Mouse (Mus musculus): ENCODE data around the gene Dner. TPM values are rescaled to one million over a fixed set of nuclear protein-coding genes. Genes with fewer than 3 reads are reported as not detected.
A peak's percentile ranks its signal among the peaks of the same experiment; 100 is the strongest.

Dner gene
- 143 and 145 TPM in 2 replicates for polyA plus RNA-seq (2016; fragmentation: Nextera tagmentation; extraction: Ambion mirVana)

DNA sequence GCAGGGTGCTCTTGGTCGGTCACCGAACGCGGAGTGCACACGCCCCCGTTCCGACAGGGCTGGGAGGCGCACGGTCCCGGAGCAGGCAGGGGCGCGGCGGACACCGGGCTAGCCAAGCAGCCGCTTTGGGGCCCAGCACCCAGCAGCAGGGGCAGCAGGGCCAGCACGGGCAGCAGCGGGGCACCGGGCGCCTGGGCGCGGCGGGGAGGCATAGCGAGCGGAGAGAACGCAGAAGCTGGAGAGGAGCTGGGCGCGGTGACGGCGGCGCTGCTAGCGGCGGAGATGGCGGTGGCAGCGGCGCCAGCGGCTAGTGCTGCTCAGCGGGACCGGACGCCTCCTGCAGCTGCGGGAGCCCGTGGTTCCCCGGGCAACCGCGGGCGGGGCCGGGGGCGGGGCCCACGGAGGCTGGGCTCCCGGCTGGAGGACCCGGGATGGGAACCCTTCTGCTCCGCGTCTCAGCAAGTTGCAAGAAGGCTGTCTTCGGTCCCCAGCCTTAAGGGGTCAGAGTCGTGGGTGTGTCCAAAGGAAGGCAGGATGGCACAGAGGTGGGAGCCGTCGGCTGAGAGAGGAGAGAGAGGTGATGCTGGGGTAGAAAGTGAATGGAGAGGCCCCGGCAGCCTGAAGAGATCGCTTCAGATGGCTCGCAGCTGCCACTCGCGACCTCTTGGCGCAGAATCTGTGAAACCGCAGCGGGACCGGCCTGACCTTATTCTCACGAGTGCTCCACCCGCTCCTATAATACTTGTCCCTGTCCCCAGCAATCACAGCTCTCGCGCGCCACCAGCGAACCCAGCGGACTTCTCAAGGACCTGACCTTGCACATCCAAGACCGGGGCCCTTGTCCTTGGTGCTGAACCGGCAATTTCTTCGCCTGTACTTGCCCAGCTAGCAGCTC is at the start of gene Dner:
Gene Dner (minus strand): TSS at position 705 of the 895 bp plus-strand sequence.
- peaks cover 18% of the 10 kb centered on the region for H3K4me1 ChIP-seq
- no peaks in the 10 kb centered on the region for H3K36me3 ChIP-seq
- peak; percentile 82 for ATAC-seq (ENCODE audit: low FRiP score, low read depth)
- H3K4me3 ChIP-seq, result peak within 1 kb of the TSS; percentile 83
- H3K9me3 ChIP-seq, result no peaks in the 10 kb centered on the region
- H3K27me3 ChIP-seq (replicated peaks), result no peaks in the 10 kb centered on the region
- under 1% methylated on average over 75 of the region's 75 CpGs for WGBS
- peak within 1 kb of the TSS; percentile 86 for H3K27ac ChIP-seq
- peak within 1 kb of the TSS; percentile 90 for H3K9ac ChIP-seq
- peak within 1 kb of the TSS; percentile 86 for H3K4me2 ChIP-seq (replicated peaks)

DNA sequence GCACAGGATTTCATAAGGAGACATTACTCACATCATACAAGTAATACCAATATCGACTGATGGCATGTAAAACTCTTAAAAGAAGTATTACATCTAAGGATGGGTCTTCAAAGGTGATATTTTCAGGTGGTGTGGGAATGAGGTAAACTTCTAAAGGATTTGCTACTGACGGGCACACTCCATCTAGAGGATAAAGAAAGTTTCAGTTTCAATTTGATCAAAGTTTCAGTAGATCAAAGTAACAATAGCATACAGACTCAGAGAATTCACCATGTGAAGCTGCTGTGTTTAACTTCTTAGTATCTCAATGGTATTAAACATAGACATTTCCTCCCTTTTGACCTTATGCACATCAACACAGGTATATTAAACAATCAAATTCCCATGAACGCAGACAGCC is 46.1 kb upstream of the Dner start:
- H3K4me3 ChIP-seq, result no peak overlapping the region
- no peaks in the 10 kb centered on the region for H3K27me3 ChIP-seq (replicated peaks)
- ATAC-seq (ENCODE audit: low FRiP score, low read depth), result no peak
- no peak overlapping the region for H3K4me2 ChIP-seq (replicated peaks)
- H3K9me3 ChIP-seq, result no peaks in the 10 kb centered on the region
- H3K9ac ChIP-seq, result no peak overlapping the region
- 94% methylated on average over 3 of the region's 3 CpGs for WGBS
- H3K36me3 ChIP-seq, result peaks cover 52% of the 10 kb centered on the region
- no peak overlapping the region for H3K27ac ChIP-seq
- no peaks in the 10 kb centered on the region for H3K4me1 ChIP-seq

GRCm38 (mm10) chr1:84740080-84740479 is 44.1 kb upstream of the Dner start:
- WGBS, result 88% methylated on average over 1 of the region's 1 CpGs
- no peaks in the 10 kb centered on the region for H3K9me3 ChIP-seq
- H3K27ac ChIP-seq, result no peak overlapping the region
- no peak overlapping the region for H3K4me3 ChIP-seq
- H3K27me3 ChIP-seq (replicated peaks), result no peaks in the 10 kb centered on the region
- no peak overlapping the region for H3K9ac ChIP-seq
- H3K4me1 ChIP-seq, result no peaks in the 10 kb centered on the region
- ATAC-seq (ENCODE audit: low FRiP score, low read depth), result no peak
- no peak overlapping the region for H3K4me2 ChIP-seq (replicated peaks)
- H3K36me3 ChIP-seq, result peaks cover 51% of the 10 kb centered on the region

DNA sequence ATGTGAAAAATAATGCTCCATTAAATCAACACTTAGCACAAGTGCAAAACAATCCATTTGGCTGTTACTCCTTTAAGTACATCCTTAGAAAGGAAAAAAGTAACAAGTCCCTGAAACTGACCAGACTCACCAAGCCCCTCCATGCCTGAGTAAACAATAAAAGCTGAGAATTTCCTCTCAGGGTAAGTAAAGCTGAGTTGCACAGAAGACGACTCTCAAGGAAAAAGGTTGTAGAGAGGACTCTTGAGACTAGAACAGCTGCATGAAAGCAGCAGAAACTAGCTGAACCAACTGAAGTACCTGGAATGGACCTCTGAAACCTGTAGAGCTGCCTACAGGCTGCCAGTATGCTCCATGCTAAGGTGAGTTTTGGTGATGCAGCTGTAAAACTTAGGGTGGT is 41.1 kb upstream of the Dner start:
- peaks cover 37% of the 10 kb centered on the region for H3K36me3 ChIP-seq
- no peaks in the 10 kb centered on the region for H3K4me1 ChIP-seq
- no peak for ATAC-seq (ENCODE audit: low FRiP score, low read depth)
- no peak overlapping the region for H3K4me2 ChIP-seq (replicated peaks)
- no peaks in the 10 kb centered on the region for H3K27me3 ChIP-seq (replicated peaks)
- 63% methylated on average over 1 of the region's 1 CpGs for WGBS
- no peak overlapping the region for H3K9ac ChIP-seq
- no peak overlapping the region for H3K4me3 ChIP-seq
- H3K9me3 ChIP-seq, result no peaks in the 10 kb centered on the region
- no peak overlapping the region for H3K27ac ChIP-seq

DNA sequence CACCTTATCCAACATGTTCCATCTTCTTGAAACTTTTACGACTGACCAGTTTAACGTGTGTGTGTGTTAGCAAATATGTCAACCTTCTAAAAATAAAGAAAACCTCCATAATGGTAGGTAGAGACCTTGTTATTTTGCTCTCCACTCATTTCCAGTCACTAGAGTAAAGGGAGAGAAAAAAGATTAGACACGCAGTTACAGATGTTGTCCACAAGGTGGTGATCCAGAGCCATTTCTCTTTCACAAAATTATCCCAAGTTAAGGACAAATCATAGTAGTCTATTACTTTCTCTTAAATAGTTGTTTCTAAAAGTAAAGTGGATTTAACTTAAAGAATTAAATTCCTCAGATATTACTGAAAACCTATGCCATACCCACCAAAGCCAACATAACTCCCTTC is 37.8 kb upstream of the Dner start:
- no peak overlapping the region for H3K27ac ChIP-seq
- 62% methylated on average over 3 of the region's 3 CpGs for WGBS
- ATAC-seq (ENCODE audit: low FRiP score, low read depth), result no peak
- no peaks in the 10 kb centered on the region for H3K27me3 ChIP-seq (replicated peaks)
- no peak overlapping the region for H3K4me2 ChIP-seq (replicated peaks)
- H3K4me1 ChIP-seq, result no peaks in the 10 kb centered on the region
- H3K9ac ChIP-seq, result no peak overlapping the region
- H3K4me3 ChIP-seq, result no peak overlapping the region
- H3K9me3 ChIP-seq, result no peaks in the 10 kb centered on the region
- peaks cover 30% of the 10 kb centered on the region for H3K36me3 ChIP-seq

DNA sequence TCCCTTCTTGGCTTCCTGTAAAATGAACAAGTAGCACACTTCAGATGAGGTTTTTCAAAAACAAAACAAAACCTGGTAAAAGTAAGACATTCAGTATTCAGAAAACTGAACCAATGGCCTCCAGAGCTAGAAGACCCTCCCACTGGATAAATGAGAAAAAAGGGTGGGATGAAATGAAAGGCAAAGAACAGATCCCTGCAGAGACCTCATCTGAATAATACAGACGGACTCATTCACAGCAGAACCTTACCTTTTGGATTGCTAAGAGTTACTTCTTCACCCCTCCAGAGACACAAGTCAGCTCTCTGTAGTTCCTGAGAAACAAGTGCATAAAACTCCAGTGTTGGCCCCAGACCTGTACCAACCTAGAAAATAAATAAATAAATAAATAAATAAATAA is 35.7 kb upstream of the Dner start:
- no peak overlapping the region for H3K27ac ChIP-seq
- no peak overlapping the region for H3K4me2 ChIP-seq (replicated peaks)
- no peaks in the 10 kb centered on the region for H3K27me3 ChIP-seq (replicated peaks)
- 62% methylated on average over 1 of the region's 1 CpGs for WGBS
- no peaks in the 10 kb centered on the region for H3K4me1 ChIP-seq
- H3K9me3 ChIP-seq, result no peaks in the 10 kb centered on the region
- peaks cover 32% of the 10 kb centered on the region for H3K36me3 ChIP-seq
- ATAC-seq (ENCODE audit: low FRiP score, low read depth), result no peak
- no peak overlapping the region for H3K4me3 ChIP-seq
- H3K9ac ChIP-seq, result no peak overlapping the region

GRCm38 (mm10) chr1:84722841-84723240 is 26.8 kb upstream of the Dner start:
- H3K27me3 ChIP-seq (replicated peaks), result no peaks in the 10 kb centered on the region
- no peak overlapping the region for H3K9ac ChIP-seq
- H3K9me3 ChIP-seq, result no peaks in the 10 kb centered on the region
- H3K36me3 ChIP-seq, result peaks cover 53% of the 10 kb centered on the region
- no peak overlapping the region for H3K4me3 ChIP-seq
- no peak overlapping the region for H3K4me2 ChIP-seq (replicated peaks)
- no peak overlapping the region for H3K27ac ChIP-seq
- H3K4me1 ChIP-seq, result no peaks in the 10 kb centered on the region
- ATAC-seq (ENCODE audit: low FRiP score, low read depth), result no peak

DNA sequence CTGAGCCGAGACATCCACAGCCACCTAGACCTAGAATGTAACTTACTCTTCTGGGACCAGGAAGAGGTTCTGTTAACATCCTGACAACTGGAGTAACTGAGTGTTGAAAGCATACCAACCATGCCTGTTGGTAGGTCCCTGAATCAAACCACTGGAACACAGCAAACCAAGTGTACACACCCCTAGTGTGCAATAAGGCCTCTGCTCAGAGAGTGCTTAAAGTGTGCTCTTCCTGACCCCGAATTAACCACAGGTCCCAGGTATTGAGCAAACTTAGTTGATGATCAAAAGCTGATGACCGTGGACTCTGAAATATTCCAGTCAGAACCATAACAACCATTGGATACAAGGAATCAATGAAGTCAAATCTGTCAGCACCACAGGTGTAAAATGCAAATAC is 26.4 kb upstream of the Dner start:
- peaks cover 49% of the 10 kb centered on the region for H3K36me3 ChIP-seq
- ATAC-seq (ENCODE audit: low FRiP score, low read depth), result peak; percentile 43; the same call in 1 of the 2 replicates

DNA sequence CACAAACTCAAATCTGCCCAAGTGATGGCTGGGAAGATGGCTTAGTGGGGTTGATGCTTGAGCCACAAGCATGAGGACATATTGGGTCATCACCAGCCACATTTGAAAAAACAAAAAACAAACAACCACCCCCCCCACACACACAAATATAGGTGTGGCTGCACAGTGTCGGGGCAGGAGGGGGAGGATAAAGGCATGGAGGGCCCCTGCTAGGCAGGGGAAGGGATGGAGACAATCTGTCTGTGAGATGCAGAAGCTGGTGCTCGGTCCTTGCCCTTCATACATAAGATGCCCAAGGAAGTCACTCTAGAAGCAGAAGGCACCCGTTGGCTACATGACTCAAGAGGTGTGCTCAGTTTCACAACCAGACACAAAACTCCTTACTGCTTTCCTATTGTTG is 25.9 kb upstream of the Dner start:
- Histone ChIP-seq H3K36me3 (peaks cover 46% of the 10 kb centered on the region), H3K27ac (no peak overlapping the region)
- peak; percentile 57; the same call in 1 of the 2 replicates for ATAC-seq (ENCODE audit: low FRiP score, low read depth)

More for the DNA sequence above, 26.4 kb upstream of the Dner start:
- no peaks in the 10 kb centered on the region for H3K4me1 ChIP-seq
- 89% methylated on average over 3 of the region's 3 CpGs for WGBS
- H3K9me3 ChIP-seq, result no peaks in the 10 kb centered on the region
- no peak overlapping the region for H3K27ac ChIP-seq
- H3K4me2 ChIP-seq (replicated peaks), result no peak overlapping the region
- H3K9ac ChIP-seq, result no peak overlapping the region
- no peaks in the 10 kb centered on the region for H3K27me3 ChIP-seq (replicated peaks)
- H3K4me3 ChIP-seq, result no peak overlapping the region

DNA sequence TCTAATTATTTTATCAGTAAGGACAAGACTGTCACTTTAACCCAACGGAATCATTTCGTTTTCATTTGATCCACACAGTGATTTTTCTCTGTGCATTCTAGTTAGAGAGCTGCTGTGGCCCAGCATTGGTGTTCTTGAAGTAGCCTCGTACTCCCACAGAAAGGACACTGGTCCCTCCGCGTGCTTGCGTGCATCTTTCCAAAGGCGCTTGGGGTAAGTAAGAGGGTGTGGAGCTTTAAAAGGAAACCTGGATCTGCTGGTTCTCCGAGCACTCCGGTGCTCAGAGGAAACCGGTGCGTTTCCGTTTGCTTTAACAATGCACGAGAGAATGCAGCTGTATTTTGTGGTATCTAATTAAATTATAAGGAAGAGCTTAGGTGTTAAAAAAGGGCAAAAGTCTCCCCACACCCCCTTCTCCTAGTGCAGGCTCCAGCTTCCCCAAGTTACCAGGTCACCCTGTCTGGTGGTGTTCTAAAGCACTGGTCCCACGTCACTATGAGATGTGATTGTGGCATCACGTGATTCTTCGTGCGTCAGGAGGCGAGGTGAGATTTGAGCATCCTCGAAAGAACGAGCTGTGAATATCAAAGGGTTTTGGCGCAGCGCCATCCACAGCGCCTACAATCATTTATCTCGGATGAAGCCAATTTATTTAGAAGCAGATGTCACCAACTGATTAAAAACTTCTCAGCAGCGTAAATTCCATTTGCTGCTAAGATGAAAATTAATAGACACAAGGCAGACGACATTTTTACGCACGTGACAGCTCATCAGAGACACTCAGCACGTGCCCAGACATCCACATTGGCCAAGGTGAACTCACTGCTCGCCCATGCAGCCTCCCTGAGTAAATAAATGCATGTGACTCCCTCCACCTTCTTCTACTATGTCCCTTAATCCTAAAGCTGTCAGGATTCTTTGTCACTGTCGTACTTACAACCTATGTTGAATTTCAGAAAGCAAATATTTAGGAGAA is 14.1 kb upstream of the Dner start:
- Histone ChIP-seq H3K27ac (peak overlapping the region; percentile 42; the same call in 1 of the 2 replicates), H3K4me1 (no peaks in the 10 kb centered on the region), H3K4me2 (replicated peaks) (peak overlapping the region; percentile 53), H3K27me3 (replicated peaks) (no peaks in the 10 kb centered on the region), H3K9me3 (no peaks in the 10 kb centered on the region), H3K4me3 (peak overlapping the region; percentile 3; the same call in 1 of the 2 replicates), H3K36me3 (no peaks in the 10 kb centered on the region), H3K9ac (peak overlapping the region; percentile 52; the same call in 1 of the 2 replicates)
- 19% methylated on average over 31 of the region's 31 CpGs for WGBS
- peak; percentile 77 for ATAC-seq (ENCODE audit: low FRiP score, low read depth)

More for the DNA sequence above, 25.9 kb upstream of the Dner start:
- Histone ChIP-seq H3K4me1 (no peaks in the 10 kb centered on the region), H3K4me3 (no peak overlapping the region), H3K9me3 (no peaks in the 10 kb centered on the region), H3K27me3 (replicated peaks) (no peaks in the 10 kb centered on the region), H3K4me2 (replicated peaks) (no peak overlapping the region), H3K9ac (no peak overlapping the region)
- WGBS, result 94% methylated on average over 3 of the region's 3 CpGs

DNA sequence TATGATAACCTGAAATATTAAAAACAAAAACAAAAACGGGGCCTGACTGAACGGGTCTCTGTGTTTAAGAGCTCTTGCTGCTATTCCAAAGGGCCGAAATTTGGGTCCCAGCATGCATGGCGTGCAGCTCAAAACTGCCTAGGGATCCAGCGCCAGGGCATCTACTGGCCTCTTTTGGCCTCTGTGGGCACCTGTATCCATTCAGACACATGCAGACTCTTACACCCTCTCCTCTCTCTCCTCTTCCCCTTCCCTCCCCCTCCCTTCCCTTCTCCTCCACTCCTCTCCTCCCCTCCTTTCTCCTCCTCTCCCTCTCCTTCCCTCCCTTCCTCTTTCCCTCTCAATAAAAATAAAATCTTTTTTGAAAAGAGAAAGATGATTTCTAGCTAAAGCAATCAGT is 13.4 kb upstream of the Dner start:
- H3K9ac ChIP-seq, result 0 out of 2 replicates have a peak overlapping the region, but pooled peaks have one; percentile 52

GRCm38 (mm10) chr1:84700254-84700653 is 4.2 kb upstream of the Dner start:
- Histone ChIP-seq H3K27me3 (replicated peaks) (no peaks in the 10 kb centered on the region), H3K4me3 (no peak overlapping the region), H3K9ac (no peak overlapping the region), H3K9me3 (no peaks in the 10 kb centered on the region), H3K4me1 (peaks cover 7% of the 10 kb centered on the region), H3K4me2 (replicated peaks) (no peak overlapping the region), H3K27ac (no peak overlapping the region), H3K36me3 (no peaks in the 10 kb centered on the region)
- no peak for ATAC-seq (ENCODE audit: low FRiP score, low read depth)
- WGBS, result 97% methylated on average over 6 of the region's 6 CpGs

More for the DNA sequence above, 13.4 kb upstream of the Dner start:
- peak; percentile 67 for ATAC-seq (ENCODE audit: low FRiP score, low read depth)
- no peak overlapping the region for H3K4me3 ChIP-seq
- no peaks in the 10 kb centered on the region for H3K9me3 ChIP-seq
- 28% methylated on average over 5 of the region's 5 CpGs for WGBS
- no peaks in the 10 kb centered on the region for H3K27me3 ChIP-seq (replicated peaks)
- no peak overlapping the region for H3K27ac ChIP-seq
- H3K36me3 ChIP-seq, result no peaks in the 10 kb centered on the region
- H3K4me2 ChIP-seq (replicated peaks), result peak overlapping the region; percentile 53
- H3K4me1 ChIP-seq, result no peaks in the 10 kb centered on the region
